Mouse (Mus musculus) G1E (cell line): ENCODE results near the gene Cenpa. TPM values are rescaled to one million over a fixed set of nuclear protein-coding genes. Genes with fewer than 3 reads are reported as not detected.

Experiments used
- ATAC-seq: 2 replicates; pipeline ENCODE4 v1.8.0; 2016; ENCODE audit warnings: mild to moderate bottlenecking; ENCODE audit not compliant: insufficient number of reproducible peaks, poor library complexity, low FRiP score, severe bottlenecking; ENCODE audit errors: extremely low read depth
- DNase-seq: peaks from one replicate; pipeline ENCODE4 v3.0.0; 2012; ENCODE audit warnings: low spot score
- H3K27me3 ChIP-seq: 2 replicates; pipeline ENCODE4 v1.6.1; 2012; ENCODE audit warnings: mild to moderate bottlenecking, low read length, inconsistent platforms; ENCODE audit not compliant: insufficient read depth
- H3K36me3 ChIP-seq: replicated peaks from 2 replicates; pipeline ENCODE3; 2012; ENCODE audit warnings: mild to moderate bottlenecking, inconsistent platforms
- H3K4me1 ChIP-seq: 2 replicates; pipeline ENCODE4 v1.6.1; 2012; ENCODE audit warnings: low read depth, low read length, inconsistent platforms, mixed read lengths; ENCODE audit not compliant: insufficient read depth
- H3K4me3 ChIP-seq: 2 replicates; pipeline ENCODE4 v1.5.1; 2012; ENCODE audit warnings: low read depth, mild to moderate bottlenecking, inconsistent platforms, low read length, moderate library complexity, mixed read lengths
- H3K9me3 ChIP-seq: replicated peaks from 2 replicates; pipeline ENCODE4 v1.6.1; 2012; ENCODE audit warnings: inconsistent platforms
- CTCF ChIP-seq: IDR thresholded peaks from 2 replicates; pipeline ENCODE4 v1.5.1; 2012; ENCODE audit warnings: low read depth, low read length, inconsistent platforms, mixed read lengths
- GATA1 ChIP-seq: IDR thresholded peaks from 2 replicates; pipeline ENCODE4 v1.6.1; 2012; ENCODE audit warnings: borderline replicate concordance, low read length, inconsistent platforms, mixed read lengths
- GATA2 ChIP-seq: IDR thresholded peaks from 2 replicates; pipeline ENCODE4 v1.6.1; 2012; ENCODE audit warnings: low read depth, low read length, inconsistent platforms, borderline replicate concordance
- POLR2AphosphoS5 ChIP-seq: IDR thresholded peaks from 2 replicates; pipeline ENCODE4 v1.6.1; 2012; ENCODE audit warnings: low read depth, low read length, inconsistent platforms; ENCODE audit not compliant: insufficient replicate concordance
- TAL1 ChIP-seq: conservative IDR thresholded peaks from 2 replicates; pipeline ENCODE4 v1.6.1; 2012; ENCODE audit warnings: low read depth, low read length, inconsistent platforms, mixed read lengths
- polyA plus RNA-seq: library from polyadenylated mRNA; stranded (reverse); fragments of >175 nt; gene quantifications from 2 replicates; pipeline ENCODE4 v1.2.3, GENCODE M21; 2012
- total RNA-seq, 2 experiments: library from RNA; stranded (forward) in 1 of 2; stranded (reverse) in 1 of 2; fragments of 200-1000 nt in 1 of 2; fragments of >200 nt in 1 of 2; fragmentation: Nextera tagmentation in 1 of 2; gene quantifications; 2 replicates each; pipeline ENCODE4 v1.2.3; 2014 to 2017

Gene Cenpa
- total and polyA plus RNA-seq, 3 experiments = 113 to 307 (median 203) TPM

GRCm38 (mm10) chr5:30649558-30649957, 17.0 kb upstream of the Cenpa start:
- H3K4me3 ChIP-seq = no peak overlapping the region
- H3K4me1 ChIP-seq = peaks cover 25% of the 10 kb centered on the region
- TF ChIP-seq CTCF (no peak), GATA1 (no peak), POLR2AphosphoS5 (no peak), TAL1 (no peak)
- no peak for DNase-seq
- H3K9me3 ChIP-seq = no peaks in the 10 kb centered on the region
- peaks cover under 1% of the 10 kb centered on the region for H3K27me3 ChIP-seq
- peaks cover 56% of the 10 kb centered on the region for H3K36me3 ChIP-seq
- ATAC-seq = no peak

GRCm38 (mm10) chr5:30650756-30651155, 15.8 kb upstream of the Cenpa start:
- ATAC-seq (no peak), DNase-seq (no peak)
- no peak overlapping the region for H3K4me3 ChIP-seq

GRCm38 (mm10) chr5:30651554-30651953, 15.0 kb upstream of the Cenpa start:
- Histone ChIP-seq H3K4me3 (no peak overlapping the region), H3K4me1 (peaks cover 25% of the 10 kb centered on the region), H3K36me3 (peaks cover 76% of the 10 kb centered on the region), H3K9me3 (no peaks in the 10 kb centered on the region), H3K27me3 (no peaks in the 10 kb centered on the region)
- TF ChIP-seq CTCF (no peak), POLR2AphosphoS5 (no peak), TAL1 (no peak), GATA1 (no peak), GATA2 (no peak)
- no peak for DNase-seq
- ATAC-seq = no peak

More at GRCm38 (mm10) chr5:30650756-30651155, 15.8 kb upstream of the Cenpa start:
- Histone ChIP-seq H3K27me3 (no peaks in the 10 kb centered on the region), H3K9me3 (no peaks in the 10 kb centered on the region), H3K36me3 (peaks cover 68% of the 10 kb centered on the region), H3K4me1 (peaks cover 25% of the 10 kb centered on the region)
- TF ChIP-seq GATA1 (no peak), TAL1 (no peak), CTCF (no peak), GATA2 (no peak), POLR2AphosphoS5 (no peak)

GRCm38 (mm10) chr5:30653246-30653645, 13.3 kb upstream of the Cenpa start:
- peaks cover 19% of the 10 kb centered on the region for H3K4me1 ChIP-seq
- ATAC-seq (no peak), DNase-seq (no peak)
- no peaks in the 10 kb centered on the region for H3K9me3 ChIP-seq
- no peak overlapping the region for H3K4me3 ChIP-seq
- peaks cover 93% of the 10 kb centered on the region for H3K36me3 ChIP-seq
- no peaks in the 10 kb centered on the region for H3K27me3 ChIP-seq
- no peak for TF ChIP-seq CTCF
- no peak for TF ChIP-seq TAL1
- no peak for TF ChIP-seq POLR2AphosphoS5
- no peak for TF ChIP-seq GATA2
- no peak for TF ChIP-seq GATA1

- Histone ChIP-seq H3K27me3 (no peaks in the 10 kb centered on the region), H3K36me3 (peaks cover 90% of the 10 kb centered on the region), H3K4me1 (0 out of 2 replicates have a peak, but pooled peaks cover 2% of the 10 kb centered on the region), H3K4me3 (no peak overlapping the region), H3K9me3 (no peaks in the 10 kb centered on the region)
- ATAC-seq (no peak), DNase-seq (no peak)
- TF ChIP-seq POLR2AphosphoS5 (no peak), TAL1 (no peak), CTCF (no peak), GATA1 (no peak), GATA2 (no peak)
Measured at GRCm38 (mm10) chr5:30655042-30655441, 11.5 kb upstream of the Cenpa start.

GRCm38 (mm10) chr5:30655526-30656195, 10.9 kb upstream of the Cenpa start:
- Histone ChIP-seq H3K36me3 (peaks cover 84% of the 10 kb centered on the region), H3K27me3 (no peaks in the 10 kb centered on the region), H3K9me3 (peaks cover 5% of the 10 kb centered on the region), H3K4me1 (0 out of 2 replicates have a peak, but pooled peaks cover 2% of the 10 kb centered on the region), H3K4me3 (no peak overlapping the region)
- ATAC-seq (no peak), DNase-seq (no peak)
- TF ChIP-seq GATA2 (no peak), POLR2AphosphoS5 (no peak), TAL1 (no peak), CTCF (no peak), GATA1 (no peak)
